Mouse (Mus musculus) brain, embryonic 14.5 days (tissue): ENCODE data around the gene Casz1. TPM values are rescaled to one million over a fixed set of nuclear protein-coding genes. Genes with fewer than 3 reads are reported as not detected.

Experiments
- DNase-seq: peaks from one replicate; pipeline ENCODE4 v3.0.0-alpha.2; 2011; ENCODE audit warnings: low read depth
- CTCF ChIP-seq: fragments of 200-500 bp; IDR thresholded peaks from 2 replicates; pipeline ENCODE4 v1.5.1; 2012; ENCODE audit warnings: inconsistent platforms, mild to moderate bottlenecking, moderate library complexity, borderline replicate concordance; ENCODE audit not compliant: insufficient read depth, insufficient read length; ENCODE audit errors: extremely low read depth
- POLR2A ChIP-seq: fragments of 200-500 bp; IDR thresholded peaks from 2 replicates; pipeline ENCODE4 v1.6.1; 2012; ENCODE audit warnings: mild to moderate bottlenecking, inconsistent platforms, borderline replicate concordance; ENCODE audit not compliant: poor library complexity, insufficient read depth, insufficient read length, severe bottlenecking; ENCODE audit errors: extremely low read depth
- polyA plus RNA-seq: library from polyadenylated mRNA; depleted of rRNA; stranded (reverse); fragments of >200 nt; gene quantifications from 2 replicates; pipeline ENCODE4 v1.2.3, GENCODE M21; 2012

Casz1 gene
- polyA plus RNA-seq, 1 experiment = 6.9 TPM

DNA sequence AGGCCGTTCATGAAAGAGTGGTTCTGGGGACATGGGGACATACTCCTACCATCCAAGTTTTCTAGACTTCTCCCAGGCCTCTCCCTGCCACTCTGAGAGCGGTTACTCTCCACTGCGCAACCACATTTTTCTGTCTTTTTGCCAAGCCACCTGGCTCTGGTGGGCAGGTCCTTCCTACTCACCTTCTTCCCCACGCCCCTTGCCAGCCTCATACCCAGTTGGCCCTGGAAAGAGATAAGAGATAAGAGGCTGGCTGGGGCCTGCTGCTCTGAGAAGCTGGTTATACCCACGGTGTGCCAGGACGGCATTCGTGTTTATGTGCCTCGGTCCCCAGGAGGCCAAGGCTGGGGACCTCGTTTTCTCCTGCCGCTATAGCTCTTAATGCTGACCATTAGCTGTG, 102.6 kb downstream of the Casz1 start:
- TF ChIP-seq POLR2A (no peak), CTCF (no peak)
- DNase-seq = no peak

DNA sequence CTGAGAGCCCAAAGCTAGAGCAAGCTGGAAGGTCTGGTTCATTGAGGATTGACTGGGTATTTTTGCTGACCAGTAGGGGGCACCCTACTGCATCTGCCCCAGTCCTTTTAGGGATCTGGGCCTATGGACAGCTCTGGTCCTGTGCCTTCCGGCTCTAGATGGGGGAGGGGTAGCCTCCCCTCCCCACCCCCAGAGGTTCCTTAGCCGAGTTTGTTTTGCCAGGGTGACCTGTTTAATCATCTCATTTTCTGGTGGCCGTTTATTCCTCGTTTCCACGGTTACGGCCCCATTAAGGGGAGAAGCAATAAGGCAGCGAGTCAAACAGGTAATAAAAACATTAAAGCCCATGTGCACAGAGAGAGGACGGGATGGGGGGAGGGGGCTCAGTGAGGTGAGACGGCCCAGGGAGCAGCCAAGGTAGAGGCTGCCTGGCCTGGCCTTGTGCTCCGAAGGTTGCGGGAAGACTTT, 104.0 kb downstream of the Casz1 start:
- TF ChIP-seq POLR2A = no peak
- TF ChIP-seq CTCF = peak; percentile 44
- DNase-seq = no peak

DNA sequence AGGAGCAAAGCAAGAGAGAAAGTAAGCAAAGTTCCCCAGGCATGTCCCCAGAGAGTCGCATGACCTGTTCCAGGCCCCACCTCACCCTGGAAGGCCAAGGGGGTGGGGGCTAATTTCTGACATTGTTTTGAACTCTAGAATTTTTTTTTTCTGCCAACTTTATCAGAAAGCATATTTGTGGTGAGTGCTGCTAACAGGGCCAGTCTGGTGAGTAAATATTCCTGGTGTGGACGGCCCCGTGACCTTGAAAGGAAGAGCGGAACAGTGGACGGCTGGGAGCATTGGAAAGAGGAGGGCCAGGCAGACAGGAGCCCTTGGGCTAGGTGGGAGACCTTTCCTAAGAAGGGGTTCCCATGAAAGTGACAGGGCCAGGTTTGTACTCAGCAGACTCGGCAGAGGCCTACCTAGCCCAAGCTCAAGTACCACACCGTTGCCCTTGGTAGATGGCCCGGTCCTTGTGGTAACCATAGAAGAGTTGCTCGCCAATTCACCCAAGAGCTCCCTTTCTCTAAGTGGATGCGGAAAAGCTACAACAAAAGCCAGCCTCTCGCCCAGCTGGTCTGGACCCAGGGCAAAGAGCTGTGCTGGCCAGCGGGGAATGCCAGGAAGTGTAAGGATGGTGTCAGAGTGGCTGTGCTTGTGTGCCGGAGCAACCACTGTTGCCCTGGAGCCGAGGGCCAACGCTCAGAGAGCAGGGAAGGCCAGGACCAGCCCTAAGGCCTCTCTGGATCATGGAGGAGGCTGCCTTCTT, 104.7 kb downstream of the Casz1 start:
- TF ChIP-seq POLR2A (no peak), CTCF (no peak)
- no peak for DNase-seq

DNA sequence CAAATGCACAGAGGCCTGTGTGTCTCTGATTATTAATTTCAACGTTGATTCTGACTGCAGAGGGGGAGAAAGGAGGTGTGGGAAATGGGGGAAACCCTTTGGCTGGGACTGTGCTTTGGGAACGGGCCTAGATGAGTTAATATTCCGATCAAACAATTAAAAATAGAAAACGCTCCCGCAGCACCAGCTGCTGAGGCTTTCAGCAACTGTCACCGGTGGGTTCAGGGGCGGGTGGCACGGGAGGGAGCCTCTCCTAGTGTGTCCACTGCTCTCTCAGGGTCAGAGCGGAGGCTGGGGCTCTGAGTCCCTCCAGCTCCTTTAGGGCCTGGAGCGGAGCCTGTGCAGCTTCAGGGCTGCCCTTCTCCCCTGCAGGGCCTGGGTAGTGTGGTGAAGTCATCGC, 105.3 kb downstream of the Casz1 start:
- DNase-seq = no peak
- no peak for TF ChIP-seq POLR2A
- TF ChIP-seq CTCF = no peak

DNA sequence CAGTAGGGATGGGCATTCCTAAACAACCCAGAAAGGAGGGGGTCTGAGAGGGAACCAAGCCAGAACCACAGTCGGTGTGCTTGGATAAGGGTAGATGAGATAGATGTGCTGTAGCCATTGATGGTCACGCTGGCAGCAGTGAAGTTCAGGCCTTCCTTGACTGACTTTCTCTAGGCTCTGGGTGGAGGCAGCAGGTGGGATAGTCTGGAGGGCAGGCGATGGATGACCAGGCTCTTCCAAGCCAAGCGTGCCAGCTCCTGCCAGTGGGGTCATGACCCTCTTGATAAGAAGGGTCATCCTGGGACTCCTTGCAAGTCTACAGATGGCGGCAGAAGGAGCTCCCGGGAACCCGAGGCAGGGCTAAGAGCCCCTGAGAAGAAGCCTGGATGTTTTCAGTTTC, 107.9 kb downstream of the Casz1 start:
- no peak for DNase-seq

DNA sequence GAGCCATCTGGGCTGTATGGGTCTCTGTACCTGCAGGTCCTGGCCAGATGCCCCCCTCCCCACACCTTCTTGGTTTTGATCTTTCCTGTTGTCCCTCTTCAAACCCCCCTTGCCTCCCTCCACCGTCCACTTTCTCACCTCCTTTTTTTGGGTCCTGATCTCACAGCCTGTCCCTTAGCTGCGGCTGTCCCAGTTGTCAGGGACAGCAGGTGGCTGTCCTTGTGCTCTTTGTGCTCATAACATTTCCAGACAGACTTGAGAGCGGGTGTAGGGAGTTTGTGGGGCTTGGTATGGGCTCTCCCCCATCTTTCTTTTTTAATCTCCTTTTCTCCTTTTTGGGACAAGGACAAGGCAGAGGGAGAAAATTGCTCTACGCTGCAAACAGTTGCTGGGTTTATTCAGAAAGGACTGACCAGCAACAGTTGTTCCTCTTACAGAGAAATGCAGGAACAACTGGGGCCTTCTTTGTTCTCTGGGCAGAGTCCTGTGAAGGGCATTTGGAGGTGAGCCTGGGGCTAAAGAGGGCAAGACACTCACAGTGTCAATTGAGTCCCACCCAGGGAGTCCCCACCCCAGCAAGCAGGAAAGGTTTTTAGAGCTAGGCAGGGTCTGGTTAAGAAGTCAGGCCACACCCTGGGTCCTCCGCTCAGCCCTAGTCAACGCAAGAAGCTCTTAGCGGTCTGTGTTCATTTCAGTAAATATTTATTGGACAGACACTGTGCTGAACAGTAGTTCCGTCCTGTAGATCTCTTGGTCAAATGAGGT, 108.8 kb downstream of the Casz1 start:
- no peak for TF ChIP-seq POLR2A
- TF ChIP-seq CTCF = no peak
- DNase-seq = no peak

More for the DNA sequence above, 107.9 kb downstream of the Casz1 start:
- TF ChIP-seq CTCF (no peak), POLR2A (no peak)

DNA sequence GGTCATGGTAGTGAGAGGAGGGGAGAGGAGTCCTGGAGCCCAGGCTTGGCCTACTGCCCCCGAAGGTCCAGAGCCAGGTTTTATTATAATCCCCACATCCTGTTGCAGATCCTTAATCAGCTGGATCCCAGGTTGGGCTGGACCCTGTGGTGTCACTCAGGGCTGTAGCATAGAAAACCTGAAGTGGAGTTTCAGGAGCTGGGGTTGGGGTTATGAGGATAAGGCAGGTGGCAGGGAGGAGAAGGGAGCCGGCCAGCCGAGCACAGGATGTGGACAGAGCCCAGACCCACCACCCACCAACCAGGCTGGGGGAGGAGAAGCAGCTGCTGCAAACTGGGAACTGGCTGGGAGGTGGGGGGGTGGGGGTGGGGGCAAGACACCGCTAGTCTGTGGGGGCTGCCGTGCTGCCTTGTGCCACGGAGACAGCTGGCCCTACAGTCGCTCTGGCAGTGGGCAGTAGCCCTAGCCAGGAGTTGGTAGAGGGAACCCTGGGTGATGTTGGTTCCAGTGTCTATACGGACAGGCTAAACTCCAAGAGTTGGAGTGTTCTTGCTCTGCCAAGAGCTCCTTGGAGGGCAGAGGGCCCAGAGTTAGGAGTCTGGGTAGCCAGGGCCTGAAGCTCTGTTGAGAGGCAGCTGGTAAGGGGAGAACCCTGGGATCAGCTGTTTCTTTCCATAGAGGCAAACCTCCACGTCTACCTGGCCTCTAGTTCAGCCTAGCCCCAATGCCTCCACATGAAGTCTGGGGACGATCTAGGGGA, 110.8 kb downstream of the Casz1 start:
- DNase-seq = peak; percentile 91
- no peak for TF ChIP-seq POLR2A
- no peak for TF ChIP-seq CTCF

DNA sequence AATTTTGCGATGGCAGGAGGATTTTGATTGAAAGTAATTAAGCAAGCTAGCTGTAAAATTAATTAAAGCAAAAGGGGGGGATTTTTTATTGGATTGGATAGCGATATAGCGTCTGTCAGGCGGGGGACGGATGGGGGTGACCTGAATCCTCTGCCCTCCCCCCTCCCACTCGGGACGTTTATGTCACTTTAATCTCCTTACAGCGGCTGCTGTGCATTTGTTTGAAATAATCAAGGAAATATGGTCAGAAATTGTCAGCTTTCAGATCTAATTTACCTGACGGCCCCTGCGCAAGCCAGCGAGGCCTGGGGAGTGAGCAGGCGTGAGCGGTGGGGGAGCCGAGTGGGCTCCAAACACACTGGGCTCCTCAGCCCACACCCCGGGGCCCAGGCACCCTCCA, 111.6 kb downstream of the Casz1 start:
- no peak for TF ChIP-seq CTCF
- no peak for TF ChIP-seq POLR2A
- no peak for DNase-seq

DNA sequence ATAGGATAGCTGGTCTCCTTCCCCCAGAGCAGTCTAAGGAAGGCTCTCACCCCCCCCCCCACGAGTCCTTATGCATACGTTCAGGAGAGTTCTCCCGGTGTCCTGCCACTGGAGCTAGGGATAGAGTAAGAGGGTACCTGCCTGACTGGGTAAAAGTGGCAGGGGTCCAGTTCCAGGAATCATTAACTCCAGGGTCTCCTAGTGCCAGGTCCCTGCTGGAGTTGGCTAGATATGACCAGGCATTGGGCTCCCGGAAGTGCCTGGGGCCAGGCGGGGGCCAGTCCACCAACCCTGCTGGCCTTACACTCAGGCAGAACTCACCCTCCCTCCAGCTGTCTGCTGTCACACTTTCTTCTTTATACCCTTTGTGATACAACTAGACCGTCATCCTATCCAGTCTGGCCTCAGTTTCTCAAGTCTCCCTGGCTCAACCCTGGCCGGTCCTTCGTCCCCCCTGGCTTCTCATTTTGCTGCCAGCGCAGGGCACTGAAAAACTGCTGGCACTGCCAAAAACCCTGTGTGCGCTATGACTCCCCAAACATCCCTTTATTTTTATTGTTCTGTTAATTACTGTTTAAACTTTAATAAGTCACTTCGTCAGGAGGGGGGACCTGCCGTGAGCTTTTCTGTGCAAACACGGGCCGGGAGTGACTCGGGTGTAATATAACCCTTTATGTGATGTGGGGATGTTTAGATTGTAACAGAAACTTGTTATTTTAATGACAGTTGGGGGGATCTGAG, 114.6 kb downstream of the Casz1 start:
- TF ChIP-seq POLR2A = no peak
- TF ChIP-seq CTCF = no peak
- DNase-seq = no peak

DNA sequence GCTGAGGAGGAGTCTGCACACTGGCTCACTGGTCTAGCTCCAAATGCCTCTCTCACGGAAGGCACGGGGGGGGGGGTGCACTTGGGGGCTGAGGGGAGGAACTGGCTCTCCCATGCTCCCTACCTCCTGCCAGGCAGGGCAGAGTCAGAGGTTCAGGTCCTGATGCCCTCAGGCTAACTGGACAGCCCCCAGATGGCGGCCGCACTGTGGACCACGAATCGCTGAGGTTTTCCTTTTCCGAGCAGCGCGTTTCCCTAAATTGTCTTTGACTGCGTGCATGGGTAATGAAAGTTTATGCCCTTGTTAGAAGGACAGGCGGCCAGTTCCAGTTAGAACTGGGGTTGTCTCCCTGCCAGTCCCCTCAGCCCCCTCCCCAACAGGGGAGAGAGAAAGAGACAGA, 116.4 kb downstream of the Casz1 start:
- DNase-seq = no peak
- TF ChIP-seq CTCF = no peak
- TF ChIP-seq POLR2A = no peak
